Mouse (Mus musculus) gastrocnemius, postnatal 14 days (tissue): ENCODE results near the gene Dusp7. TPM values are rescaled to one million over a fixed set of nuclear protein-coding genes. Genes with fewer than 3 reads are reported as not detected.

ENCODE experiments used
- DNase-seq: peaks from one replicate; pipeline ENCODE4 v3.0.0; 2021; ENCODE audit warnings: mixed read lengths
- intact Hi-C: fragments of 180-260 bp; cut with DNase I; formaldehyde crosslinking; loops from one replicate; pipeline ENCODE4 v1.15.1; 2025; ENCODE audit warnings: low total_unique reads
- total RNA-seq, 2 experiments: library from RNA; stranded (reverse); gene quantifications; 2 replicates each; pipeline ENCODE4 v1.2.3; 2021

Dusp7 gene
- total RNA-seq, 2 experiments from 2014 or later, result 13.9 to 17.6 TPM

DNA sequence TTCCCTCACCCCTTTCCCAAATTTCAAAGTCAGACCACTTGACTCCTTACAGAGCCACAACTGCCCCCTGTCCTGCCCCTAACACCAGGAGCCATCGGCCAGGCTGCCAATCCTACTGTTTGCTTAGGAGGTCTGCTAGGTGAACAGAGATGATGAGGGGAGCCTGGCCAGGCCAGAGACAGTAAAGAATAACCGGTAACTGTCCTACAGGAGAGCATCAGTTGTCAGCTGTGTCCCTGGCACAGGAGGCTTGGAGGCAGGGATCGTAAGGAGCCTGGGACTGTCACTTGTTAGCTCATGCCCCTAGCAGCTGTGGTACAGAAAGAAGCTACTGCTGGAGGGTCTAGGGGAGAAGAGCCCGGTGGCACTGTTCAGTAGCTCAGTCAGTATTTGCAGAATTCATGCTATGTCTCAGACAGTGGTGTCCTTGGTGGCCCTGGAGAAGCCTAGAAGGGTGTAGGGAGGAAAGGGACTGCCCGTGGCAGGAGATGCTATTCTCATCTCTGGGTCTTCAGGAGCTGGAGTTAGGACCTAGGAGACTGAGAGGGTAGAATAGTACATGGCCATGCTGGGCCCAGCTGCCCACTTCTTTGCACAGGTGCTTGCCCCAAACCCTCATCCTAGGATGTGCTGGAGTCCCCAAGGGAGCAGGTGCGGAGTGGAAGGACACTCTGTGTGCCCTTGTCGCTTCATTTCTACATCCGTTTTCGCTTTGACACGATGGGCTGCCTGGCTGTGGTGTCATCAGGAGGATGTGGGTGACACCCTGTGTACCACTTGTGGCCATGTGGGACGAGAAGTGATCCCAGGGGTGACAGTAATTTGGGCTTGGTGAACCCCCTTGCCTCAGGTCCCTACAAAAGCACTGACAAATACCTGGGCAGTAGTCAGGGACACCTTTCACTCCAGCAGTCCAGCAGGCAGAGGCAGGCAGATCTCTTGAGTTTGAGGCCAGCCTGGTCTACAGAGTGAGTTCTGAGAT lies 4.3 kb downstream of the Dusp7 start:
- no peak for DNase-seq
- intact Hi-C loops, result no loop called here

DNA sequence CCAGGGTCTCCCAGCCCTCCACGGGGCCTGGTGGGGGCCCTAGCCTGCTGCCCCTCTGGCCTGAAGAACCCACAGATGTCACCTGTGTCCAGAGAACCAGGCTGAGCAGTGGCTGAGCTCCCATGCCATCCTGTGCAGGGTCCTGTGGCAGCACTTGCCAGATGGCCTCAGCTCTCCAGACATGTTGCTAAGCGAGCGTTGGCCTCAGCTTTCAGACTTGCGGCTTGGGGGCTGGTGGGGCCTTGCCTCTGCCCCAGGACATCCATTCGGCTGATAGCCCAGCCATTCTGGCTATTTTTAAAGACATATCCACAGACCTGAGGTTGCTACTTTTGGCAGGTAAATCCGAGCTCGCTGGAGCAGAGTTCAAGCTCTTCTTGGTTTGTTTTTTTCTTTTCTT lies 5.5 kb downstream of the Dusp7 start:
- no peak for DNase-seq
- intact Hi-C loops, result no loop called here

DNA sequence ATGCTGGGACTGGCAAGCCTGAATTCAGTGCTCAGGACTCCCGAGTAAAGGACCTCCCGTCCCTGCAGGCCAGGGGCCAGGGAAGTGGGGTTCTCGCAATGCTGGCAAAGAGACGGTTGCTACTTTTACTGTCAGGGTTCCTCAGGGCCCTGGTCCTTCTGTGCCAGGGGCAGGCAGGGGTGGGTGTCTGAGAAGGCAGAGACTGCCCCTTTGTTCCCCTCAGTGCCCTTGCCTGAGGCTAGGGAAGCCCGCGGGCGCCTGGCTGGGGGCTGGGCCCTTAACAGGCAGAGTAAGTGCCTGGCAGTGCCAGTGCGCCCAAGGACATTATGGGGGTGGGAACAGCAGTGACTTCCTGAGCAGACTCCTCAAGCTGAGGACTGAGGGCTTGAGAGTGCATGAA lies 8.8 kb downstream of the Dusp7 start:
- no peak for DNase-seq
- intact Hi-C loops, result no loop called here

DNA sequence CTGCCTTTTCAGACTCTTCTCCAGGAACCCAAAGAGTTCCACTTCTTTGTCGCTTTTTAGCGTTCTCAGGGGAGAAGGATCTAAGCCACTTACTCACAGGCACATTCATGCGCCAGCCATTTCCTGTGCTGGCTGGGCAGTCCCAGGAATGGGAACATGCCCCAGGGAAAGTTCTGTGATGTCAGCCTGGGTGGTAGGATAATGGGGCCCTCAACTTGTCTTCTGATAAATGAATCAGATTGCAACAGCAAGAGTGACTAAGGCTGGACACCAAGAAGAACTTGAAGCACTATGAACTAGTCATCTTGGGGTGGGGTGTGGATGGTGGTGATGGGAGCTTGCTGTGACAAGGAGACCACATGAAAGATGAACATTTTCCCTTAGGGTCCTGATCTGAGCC lies 9.6 kb downstream of the Dusp7 start:
- intact Hi-C loops, result no loop called here
- DNase-seq, result no peak

DNA sequence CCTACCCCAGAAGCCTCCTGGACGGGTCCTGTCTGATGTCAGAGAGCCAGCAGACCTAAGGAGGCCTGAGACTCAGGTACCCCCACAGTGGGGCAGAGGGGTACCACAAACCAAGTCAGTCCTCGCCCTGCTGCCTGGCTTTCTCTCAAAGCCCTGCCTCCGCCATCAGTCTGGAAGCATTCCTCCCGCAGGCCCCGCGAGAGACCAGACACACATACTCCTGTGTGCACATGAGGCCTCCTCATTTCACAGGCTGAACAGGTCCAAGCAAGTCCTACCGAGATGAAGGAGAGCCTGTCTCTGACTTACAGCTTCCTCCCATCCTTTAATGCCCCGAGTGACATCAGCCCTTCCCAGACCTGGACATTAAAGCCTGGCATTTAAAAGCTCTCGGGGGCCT lies 10.3 kb downstream of the Dusp7 start:
- intact Hi-C loops, result no loop called here
- DNase-seq, result no peak

DNA sequence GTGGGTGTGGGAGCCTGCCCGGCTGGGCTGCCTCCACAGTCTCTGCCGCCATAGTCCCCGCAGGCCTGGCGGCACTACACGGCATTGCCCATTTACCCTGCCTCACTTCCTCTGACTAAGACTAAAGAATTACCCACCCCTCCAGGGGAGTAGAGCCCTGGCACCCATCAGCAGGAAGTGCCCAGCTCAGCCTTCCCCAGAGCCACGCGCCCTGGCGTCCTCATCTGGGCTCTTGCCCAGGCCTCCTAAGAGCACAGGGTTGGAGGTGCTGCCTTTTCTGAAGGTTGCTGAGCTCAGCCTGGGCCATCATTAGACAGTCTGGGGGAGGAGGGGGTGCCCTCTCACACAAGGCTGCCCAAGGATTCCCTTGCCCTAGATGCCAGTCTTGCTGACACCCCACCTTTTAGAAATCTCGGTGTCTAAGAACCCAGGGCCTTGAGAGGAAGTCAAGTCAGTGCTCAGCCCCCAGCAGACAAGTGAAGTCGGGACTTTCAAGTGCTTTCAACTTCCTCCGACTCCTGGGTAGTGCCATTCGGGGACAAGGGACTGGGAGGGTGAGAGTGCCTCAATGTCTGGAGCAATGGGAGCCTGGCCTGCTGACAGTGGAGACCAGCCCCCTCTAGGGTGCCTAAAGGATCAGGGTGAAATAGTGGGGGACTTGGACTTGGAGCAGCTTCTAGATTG lies 17.9 kb downstream of the Dusp7 start:
- intact Hi-C loops, result no loop called here
- no peak for DNase-seq

DNA sequence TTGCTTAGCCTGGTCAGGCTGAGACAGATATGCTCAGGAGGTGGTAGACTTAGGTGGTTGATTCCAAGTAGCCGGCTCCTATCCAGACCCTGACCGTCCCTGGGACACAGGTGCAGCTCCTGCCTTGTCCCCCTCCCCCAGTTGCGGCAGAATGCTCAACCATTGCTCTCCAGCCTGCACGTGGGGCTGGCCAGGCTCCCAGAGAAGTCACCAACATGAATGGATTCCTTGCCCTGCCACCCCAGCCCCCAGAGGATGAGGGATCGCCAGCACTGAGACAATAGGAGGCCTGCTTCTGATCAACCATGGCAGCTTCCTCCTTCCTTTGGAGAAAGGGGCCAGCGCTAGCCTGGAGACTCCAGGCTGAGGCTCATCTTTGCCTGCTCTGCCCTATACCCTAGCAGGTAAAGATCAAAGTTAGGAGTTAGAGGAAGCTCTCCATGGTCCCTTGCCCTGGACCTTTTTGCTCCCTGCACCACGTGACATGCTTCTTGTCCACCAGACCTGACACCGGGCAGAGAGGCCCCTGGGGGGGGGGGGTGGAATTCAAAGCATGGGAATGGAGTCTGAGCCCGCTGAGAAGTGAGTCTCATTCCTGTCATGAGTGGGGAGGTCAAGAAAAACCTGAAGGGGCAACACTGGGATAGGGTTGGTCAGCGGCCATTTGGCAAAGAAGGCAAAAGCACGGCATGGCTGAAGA lies 24.5 kb downstream of the Dusp7 start:
- intact Hi-C loops, result no loop called here
- DNase-seq, result no peak

DNA sequence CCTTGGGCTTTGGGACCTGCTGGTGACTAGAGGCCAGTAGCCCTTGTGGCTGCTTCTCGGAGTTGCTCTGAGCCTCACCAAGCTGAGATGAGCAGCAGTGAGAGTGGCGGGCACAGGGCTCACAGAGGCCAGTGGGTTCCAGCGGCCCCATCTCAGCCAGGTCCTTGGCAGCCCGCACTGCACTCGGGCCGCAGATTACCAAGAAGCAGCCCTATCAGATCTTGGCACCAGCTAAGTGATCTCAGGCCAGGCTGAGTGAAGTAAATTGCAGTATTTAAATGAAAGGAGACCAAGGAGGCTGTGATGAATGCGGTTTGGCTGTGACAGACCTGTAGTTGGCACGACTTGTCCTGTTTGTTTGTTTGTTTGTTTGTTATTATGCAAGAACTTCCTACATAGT lies 25.1 kb downstream of the Dusp7 start:
- intact Hi-C loops, result no loop called here
- no peak for DNase-seq

DNA sequence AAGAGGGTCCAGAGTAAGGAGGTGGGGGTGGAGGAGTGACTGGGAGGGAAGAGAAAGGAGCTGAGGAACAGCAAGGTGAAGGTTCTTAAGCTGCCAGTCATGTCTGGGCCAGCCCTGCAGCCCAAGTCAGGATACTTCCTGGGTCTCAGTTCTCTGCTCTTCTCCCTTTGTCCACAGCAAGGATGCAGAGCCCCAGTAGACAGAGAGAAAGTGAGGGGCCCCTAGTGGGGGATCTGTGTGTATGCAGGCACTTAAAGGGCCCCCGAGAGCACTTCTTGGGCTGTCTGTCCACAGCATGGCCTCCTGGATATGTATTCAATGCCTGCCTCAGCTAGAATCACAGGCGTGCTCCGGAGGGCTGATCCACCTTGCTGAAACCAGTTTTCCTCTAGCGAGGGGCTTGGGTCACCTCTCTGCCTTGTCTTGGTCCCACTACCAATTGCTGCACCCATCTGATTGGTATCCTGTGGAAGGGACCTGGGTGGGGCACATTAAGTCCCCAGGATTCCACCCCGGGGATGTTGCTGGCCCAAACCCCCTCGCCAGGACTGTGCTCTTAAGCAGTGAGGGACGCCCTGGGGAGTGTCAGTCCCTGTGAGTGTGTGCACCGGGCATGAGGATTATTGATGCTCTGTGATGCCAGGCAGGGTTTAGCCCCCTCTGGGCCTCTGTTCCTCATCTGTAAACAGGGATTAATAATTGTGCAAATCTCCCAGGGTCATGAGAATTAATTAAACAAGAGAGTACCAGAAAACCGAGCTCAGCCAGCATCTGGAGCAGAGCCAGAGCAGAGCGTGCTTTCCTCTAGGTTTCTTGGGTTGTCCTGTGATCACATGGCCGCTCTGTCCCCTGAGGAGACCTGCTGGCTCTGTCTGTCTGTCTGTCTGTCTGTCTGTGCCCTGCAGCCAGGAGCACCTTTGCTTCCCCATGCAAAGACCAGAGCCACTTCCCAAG lies 26.5 kb downstream of the Dusp7 start:
- DNase-seq, result no peak
- intact Hi-C loops, result no loop called here

DNA sequence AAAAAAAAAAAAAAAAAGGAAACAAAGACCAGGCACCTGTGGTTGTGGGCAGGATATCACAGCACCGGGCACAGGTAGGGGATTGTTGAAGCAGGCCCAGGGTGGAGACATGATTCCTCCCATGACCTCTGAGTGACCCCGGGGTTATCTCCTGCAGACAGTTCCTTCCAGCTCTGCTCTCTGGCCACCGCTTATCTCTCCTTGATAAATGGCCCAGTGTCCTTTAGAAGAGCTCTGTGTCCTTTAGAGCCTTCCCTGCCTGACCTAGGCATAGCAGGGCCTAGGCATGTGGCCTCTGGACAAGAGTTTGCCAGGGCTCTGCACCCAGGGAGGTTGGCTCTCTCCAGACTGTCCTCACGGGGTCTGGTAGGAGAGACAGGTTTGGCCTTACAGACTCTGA lies 29.3 kb downstream of the Dusp7 start:
- intact Hi-C loops, result no loop called here
- DNase-seq, result no peak

DNA sequence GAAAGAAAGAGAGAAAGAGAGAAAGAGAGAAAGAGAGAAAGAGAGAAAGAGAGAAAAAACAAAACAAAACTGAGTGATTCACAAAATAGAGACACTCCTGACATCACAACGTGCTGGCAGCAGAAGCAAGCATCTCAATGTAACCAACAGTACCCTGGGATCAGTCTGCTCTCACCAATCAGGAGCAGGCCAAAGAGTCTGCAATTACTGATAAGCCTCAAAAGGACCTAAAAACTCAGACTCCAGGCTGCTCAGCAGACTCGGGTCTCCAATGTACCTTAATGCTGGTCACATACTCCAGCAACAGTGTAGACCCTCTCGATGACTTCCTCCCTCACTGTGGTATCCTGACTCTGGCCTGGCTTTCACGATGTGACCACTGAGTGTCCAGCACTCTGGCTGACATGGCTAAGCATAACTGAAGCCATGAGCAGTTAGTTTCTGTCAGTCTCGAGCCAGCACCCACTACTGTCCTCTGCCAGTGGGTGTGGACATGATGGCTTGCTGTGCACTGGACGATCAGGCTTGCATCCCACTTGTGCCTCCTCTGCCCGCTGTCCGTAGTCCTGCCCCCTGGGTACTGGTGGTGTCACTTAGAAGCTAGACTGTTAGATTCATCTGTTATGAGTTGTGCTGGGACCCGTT lies 30.4 kb downstream of the Dusp7 start:
- DNase-seq, result no peak
- intact Hi-C loops, result no loop called here

DNA sequence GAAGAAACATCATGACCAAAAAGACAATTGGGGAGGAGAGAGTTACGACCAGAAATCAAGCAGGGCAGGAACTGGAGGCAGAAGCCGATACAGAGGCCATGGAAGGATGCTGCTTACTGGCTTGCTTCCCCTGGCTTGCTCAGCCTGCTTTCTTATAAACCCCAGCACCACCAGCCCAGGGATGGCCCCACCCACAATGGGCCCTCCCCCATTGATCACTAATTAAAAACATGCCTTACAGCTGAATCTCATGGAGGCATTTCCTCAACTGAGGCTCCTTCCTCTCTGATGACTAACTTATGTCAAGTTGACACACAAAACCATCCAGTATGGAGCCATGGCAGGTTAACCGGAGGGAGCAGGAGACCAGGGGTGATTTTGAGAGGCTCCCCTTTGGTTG lies 31.4 kb downstream of the Dusp7 start:
- intact Hi-C loops, result no loop called here
- DNase-seq, result no peak

DNA sequence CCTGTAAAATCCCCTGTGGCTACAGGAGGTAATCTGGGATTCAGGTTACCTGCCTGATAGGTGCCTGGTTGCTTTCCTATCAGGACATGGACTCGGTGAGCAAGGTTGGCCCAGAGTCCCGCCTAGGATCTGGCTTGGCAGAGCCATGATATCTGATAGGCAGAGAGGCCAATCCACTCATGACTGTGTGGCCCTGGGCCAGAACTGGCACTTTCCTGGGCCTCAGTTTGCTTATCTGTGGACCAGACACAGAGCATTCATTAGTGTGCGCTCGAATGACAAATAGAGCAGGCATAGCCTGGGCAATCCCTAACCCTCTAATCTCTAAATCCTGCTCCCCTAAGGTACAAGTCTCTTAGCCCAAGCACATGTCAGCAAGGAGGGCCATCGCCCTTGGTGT lies 33.7 kb downstream of the Dusp7 start:
- DNase-seq, result no peak
- intact Hi-C loops, result no loop called here

DNA sequence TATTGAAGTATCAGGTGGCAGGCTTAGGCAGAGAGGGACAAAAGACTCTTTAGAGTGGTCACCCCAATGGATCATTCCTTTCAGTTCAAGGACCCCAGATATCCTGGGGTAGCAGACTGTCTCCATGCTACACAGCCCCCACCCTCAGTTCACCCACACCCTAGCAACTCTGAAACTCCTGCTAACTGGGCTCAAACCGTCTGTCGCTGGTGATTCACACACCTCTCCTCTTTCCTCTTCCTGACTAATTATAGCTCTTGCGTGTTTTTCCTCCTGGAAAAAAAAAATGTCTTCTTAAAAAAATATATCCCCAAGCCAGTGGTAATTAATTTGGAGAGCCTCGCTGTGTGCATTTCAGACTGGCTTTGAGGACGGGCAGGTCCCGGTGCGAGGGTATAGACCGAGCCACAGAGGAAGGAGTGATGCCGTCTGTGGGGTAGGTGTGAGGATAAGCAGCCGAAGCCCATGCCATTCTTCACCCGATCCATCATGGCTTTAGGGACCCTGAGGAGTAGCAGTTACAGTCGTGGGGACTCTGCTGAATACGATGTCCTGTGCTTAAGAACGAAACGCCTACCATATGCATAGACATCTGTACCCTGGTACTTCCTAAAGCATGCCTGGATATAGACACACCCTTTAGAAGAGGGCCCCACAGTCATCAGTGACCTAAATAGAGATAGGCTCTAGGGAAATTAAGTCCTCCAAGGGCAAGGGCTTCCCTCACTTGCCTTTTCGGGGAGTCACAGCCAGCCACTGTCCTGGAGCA lies 34.4 kb downstream of the Dusp7 start:
- no peak for DNase-seq
- intact Hi-C loops, result no loop called here

DNA sequence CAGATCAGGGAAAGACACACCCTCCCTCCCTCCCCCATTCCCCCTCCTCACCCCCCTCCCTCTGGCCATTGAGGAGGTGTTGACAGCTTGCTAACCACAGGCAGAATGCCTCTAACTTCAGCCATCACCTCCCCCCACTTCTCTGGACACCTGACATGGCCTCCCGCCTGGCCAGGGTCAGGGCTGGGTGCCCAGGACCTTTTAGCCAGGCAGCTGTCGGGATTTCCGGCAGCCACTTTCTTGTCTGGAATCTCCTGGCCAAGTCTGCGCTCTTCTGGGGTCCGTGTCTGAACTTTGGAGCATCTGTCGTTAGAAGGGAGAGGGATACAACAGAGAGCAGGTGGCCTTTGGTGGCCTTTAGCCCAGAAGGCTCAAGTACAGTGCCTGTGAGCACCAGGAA lies 36.8 kb downstream of the Dusp7 start:
- intact Hi-C loops, result no loop called here
- peak; percentile 82 for DNase-seq

DNA sequence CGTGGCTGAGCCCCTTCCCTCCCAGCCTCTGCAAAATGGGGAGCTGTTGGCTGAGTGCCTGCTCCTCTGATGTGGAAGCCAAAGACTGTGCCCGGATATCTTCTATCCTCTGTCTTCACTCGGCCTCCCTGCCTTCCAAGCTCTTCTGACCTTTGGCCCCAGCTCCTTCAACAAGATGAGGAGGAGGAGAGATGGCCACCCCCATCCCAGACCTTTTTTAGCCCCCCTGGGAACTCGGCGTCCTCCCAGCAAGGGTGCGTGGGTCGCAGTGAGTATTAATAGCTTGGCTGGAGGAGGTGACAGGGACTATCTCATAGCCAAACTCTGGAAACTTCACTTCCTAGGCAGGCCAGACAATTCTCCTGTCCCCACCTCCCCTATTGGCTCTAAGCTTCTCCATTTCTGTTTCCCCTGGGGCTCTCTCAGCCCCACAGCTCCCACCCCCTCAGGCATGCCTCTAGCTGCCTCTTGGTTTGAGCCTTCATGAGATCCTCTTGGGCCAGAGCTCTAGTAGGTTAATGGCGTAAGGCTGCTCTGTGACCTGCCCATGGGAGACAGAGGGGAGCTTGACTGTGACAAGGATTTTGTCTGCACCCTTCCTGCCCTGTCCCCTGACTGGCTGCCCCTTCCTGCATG lies 38.1 kb downstream of the Dusp7 start:
- no peak for DNase-seq
- intact Hi-C loops, result no loop called here

DNA sequence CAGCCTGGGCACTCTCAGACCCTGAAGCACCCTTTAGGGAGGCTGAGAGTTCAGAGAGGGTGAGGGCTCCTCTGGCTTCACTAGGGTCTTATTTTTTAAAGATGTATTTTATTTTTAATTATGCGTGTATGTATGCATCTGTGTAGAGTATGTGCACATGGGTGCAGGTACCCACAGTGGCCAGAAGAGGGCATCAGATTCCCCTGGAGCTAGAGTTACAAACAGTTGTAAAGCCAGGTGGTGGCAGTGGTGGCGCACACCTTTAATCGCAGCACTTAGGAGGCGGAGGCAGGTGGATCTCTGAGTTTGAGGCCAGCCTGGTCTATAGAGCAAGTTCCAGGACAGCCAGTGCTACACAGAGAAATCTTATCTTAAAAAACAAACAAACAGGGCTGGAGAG lies 40.7 kb downstream of the Dusp7 start:
- no peak for DNase-seq
- intact Hi-C loops, result no loop called here
